Mouse (Mus musculus) MEL (cell line): ENCODE measurements around the gene Tal1. TPM values are rescaled to one million over a fixed set of nuclear protein-coding genes. Genes with fewer than 3 reads are reported as not detected.

ENCODE experiments used
- DNase-seq: peaks from one replicate; pipeline ENCODE4 v3.0.0; 2011; ENCODE audit warnings: low read depth, low spot score
- H3K27ac ChIP-seq: 2 replicates; pipeline ENCODE4 v1.5.1; 2012; ENCODE audit warnings: low read depth, mild to moderate bottlenecking, control low read depth, low read length, moderate library complexity; ENCODE audit not compliant: control insufficient read depth
- H3K27me3 ChIP-seq, 2 experiments: fragments of 150-350 bp in 1 of 2; sonication (generic) in 1 of 2; 2 replicates each; pipeline ENCODE4 v1.6.1; 2012; ENCODE audit warnings: low read length in 2 of 2, mild to moderate bottlenecking in 2 of 2, improper control_type of control experiment in 1 of 2, moderate library complexity in 1 of 2; ENCODE audit not compliant: insufficient read depth in 2 of 2, control insufficient read depth in 1 of 2
- H3K36me3 ChIP-seq, 2 experiments: 2 replicates each; pipeline ENCODE4 v1.6.1; 2012 to 2014; ENCODE audit warnings: low read length in 2 of 2, improper control_type of control experiment in 1 of 2, inconsistent platforms in 1 of 2, mild to moderate bottlenecking in 1 of 2; ENCODE audit not compliant: insufficient read depth in 2 of 2, control insufficient read depth in 1 of 2
- H3K4me1 ChIP-seq, 2 experiments: fragments of 150-350 bp in 1 of 2; sonication (generic) in 1 of 2; 2 replicates each; pipeline ENCODE4 v1.6.1; 2012; ENCODE audit warnings: low read length in 2 of 2, improper control_type of control experiment in 1 of 2, mild to moderate bottlenecking in 1 of 2; ENCODE audit not compliant: insufficient read depth in 2 of 2, control insufficient read depth in 1 of 2
- H3K4me3 ChIP-seq, 2 experiments: fragments of 150-350 bp in 1 of 2; sonication (generic) in 1 of 2; 2 replicates each; pipeline ENCODE4 v1.5.1; 2012; ENCODE audit warnings: low read depth in 2 of 2, low read length in 2 of 2, mild to moderate bottlenecking in 2 of 2, moderate library complexity in 2 of 2, control low read depth in 1 of 2, improper control_type of control experiment in 1 of 2; ENCODE audit not compliant: control insufficient read depth in 1 of 2, insufficient read depth in 1 of 2
- H3K79me2 ChIP-seq: 2 replicates; pipeline ENCODE4 v1.6.1; 2012; ENCODE audit warnings: mild to moderate bottlenecking, low read length, moderate library complexity; ENCODE audit not compliant: control insufficient read depth, poor library complexity, insufficient read depth
- H3K9ac ChIP-seq: 2 replicates; pipeline ENCODE4 v1.6.1; 2012; ENCODE audit warnings: low read depth, mild to moderate bottlenecking, control low read depth, low read length, moderate library complexity; ENCODE audit not compliant: control insufficient read depth, poor library complexity, severe bottlenecking
- H3K9me3 ChIP-seq: fragments of 150-350 bp; sonication (generic); replicated peaks from 2 replicates; pipeline ENCODE4 v1.6.1; 2012; ENCODE audit warnings: mild to moderate bottlenecking, low read length, improper control_type of control experiment, moderate library complexity; ENCODE audit not compliant: insufficient read depth
- BHLHE40 ChIP-seq: IDR thresholded peaks from 2 replicates; pipeline ENCODE4 v1.6.1; 2012; ENCODE audit warnings: low read depth, mild to moderate bottlenecking, inconsistent platforms, low read length, improper control_type of control experiment, borderline replicate concordance
- CHD1 ChIP-seq: IDR thresholded peaks from 2 replicates; pipeline ENCODE4 v1.6.1; 2012; ENCODE audit warnings: low read depth, mild to moderate bottlenecking, inconsistent platforms, low read length, improper control_type of control experiment
- CHD2 ChIP-seq: IDR thresholded peaks from 2 replicates; pipeline ENCODE4 v1.6.1; 2011; ENCODE audit warnings: low read length, improper control_type of control experiment
- CTCF ChIP-seq, 3 experiments: IDR thresholded peaks in 2 of 3; conservative IDR thresholded peaks in 1 of 3; 2 replicates each; pipeline ENCODE4 v1.5.1; 2011 to 2012; ENCODE audit warnings: low read length in 3 of 3, low read depth in 2 of 3, mild to moderate bottlenecking in 2 of 3, improper control_type of control experiment in 1 of 3, inconsistent platforms in 1 of 3, mixed read lengths in 1 of 3, moderate library complexity in 1 of 3; ENCODE audit not compliant: control insufficient read depth in 1 of 3, insufficient read depth in 1 of 3, poor library complexity in 1 of 3, severe bottlenecking in 1 of 3
- E2F4 ChIP-seq: IDR thresholded peaks from 2 replicates; pipeline ENCODE4 v1.6.1; 2011; ENCODE audit warnings: low read depth, low read length, improper control_type of control experiment, borderline replicate concordance
- EP300 ChIP-seq, 2 experiments: IDR thresholded peaks; 2 replicates each; pipeline ENCODE4 v1.6.1; 2011; ENCODE audit warnings: improper control_type of control experiment in 2 of 2, low read length in 2 of 2, low read depth in 1 of 2, mild to moderate bottlenecking in 1 of 2
- ETS1 ChIP-seq: IDR thresholded peaks from 2 replicates; pipeline ENCODE4 v1.6.1; 2012; ENCODE audit warnings: low read depth, mild to moderate bottlenecking, inconsistent platforms, low read length, improper control_type of control experiment, moderate library complexity
- GABPA ChIP-seq: IDR thresholded peaks from 2 replicates; pipeline ENCODE4 v1.6.1; 2012; ENCODE audit warnings: low read depth, mild to moderate bottlenecking, inconsistent platforms, low read length, improper control_type of control experiment, moderate library complexity
- GATA1 ChIP-seq: IDR thresholded peaks from 2 replicates; pipeline ENCODE4 v1.6.1; 2011; ENCODE audit warnings: low read depth, low read length, improper control_type of control experiment
- HCFC1 ChIP-seq: IDR thresholded peaks from 2 replicates; pipeline ENCODE4 v1.6.1; 2012; ENCODE audit warnings: low read depth, mild to moderate bottlenecking, inconsistent platforms, low read length, improper control_type of control experiment, moderate library complexity
- JUND ChIP-seq: IDR thresholded peaks from 2 replicates; pipeline ENCODE4 v1.6.1; 2011; ENCODE audit warnings: low read depth, mild to moderate bottlenecking, improper control_type of control experiment, low read length
- MAFK ChIP-seq: IDR thresholded peaks from 2 replicates; pipeline ENCODE4 v1.6.1; 2011; ENCODE audit warnings: low read depth, mild to moderate bottlenecking, low read length, improper control_type of control experiment, borderline replicate concordance
- MAX ChIP-seq: IDR thresholded peaks from 2 replicates; pipeline ENCODE4 v1.6.1; 2011; ENCODE audit warnings: low read length, improper control_type of control experiment
- MAZ ChIP-seq: IDR thresholded peaks from 2 replicates; pipeline ENCODE4 v1.6.1; 2012; ENCODE audit warnings: low read depth, mild to moderate bottlenecking, inconsistent platforms, low read length, improper control_type of control experiment
- MEF2A ChIP-seq: IDR thresholded peaks from 2 replicates; pipeline ENCODE4 v1.6.1; 2014; ENCODE audit warnings: low read depth, mild to moderate bottlenecking, inconsistent platforms, low read length, improper control_type of control experiment; ENCODE audit not compliant: poor library complexity, insufficient replicate concordance, severe bottlenecking; ENCODE audit errors: extremely low read depth
- MXI1 ChIP-seq: IDR thresholded peaks from 2 replicates; pipeline ENCODE4 v1.6.1; 2011; ENCODE audit warnings: mild to moderate bottlenecking, low read depth, low read length, improper control_type of control experiment
- MYB ChIP-seq: IDR thresholded peaks from 2 replicates; pipeline ENCODE4 v1.6.1; 2011; ENCODE audit warnings: mild to moderate bottlenecking, low read depth, low read length, improper control_type of control experiment
- NRF1 ChIP-seq: IDR thresholded peaks from 2 replicates; pipeline ENCODE4 v1.6.1; 2014; ENCODE audit warnings: low read depth, mild to moderate bottlenecking, inconsistent platforms, low read length, improper control_type of control experiment, moderate library complexity; ENCODE audit not compliant: poor library complexity, insufficient read depth, severe bottlenecking
- POLR2A ChIP-seq, 2 experiments: IDR thresholded peaks; 2 replicates each; pipeline ENCODE4 v1.6.1; 2011 to 2012; ENCODE audit warnings: low read length in 2 of 2, mild to moderate bottlenecking in 2 of 2, control low read depth in 1 of 2, improper control_type of control experiment in 1 of 2, low read depth in 1 of 2, moderate library complexity in 1 of 2; ENCODE audit not compliant: control insufficient read depth in 1 of 2, insufficient read depth in 1 of 2, poor library complexity in 1 of 2
- POLR2AphosphoS2 ChIP-seq: IDR thresholded peaks from 2 replicates; pipeline ENCODE4 v1.6.1; 2011; ENCODE audit warnings: low read length, improper control_type of control experiment
- POLR2AphosphoS5 ChIP-seq: IDR thresholded peaks from 2 replicates; pipeline ENCODE4 v1.6.1; 2012; ENCODE audit warnings: low read depth, borderline replicate concordance, mild to moderate bottlenecking, inconsistent platforms, low read length, moderate library complexity, mixed read lengths
- RAD21 ChIP-seq: IDR thresholded peaks from 2 replicates; pipeline ENCODE4 v1.6.1; 2011; ENCODE audit warnings: mild to moderate bottlenecking, low read depth, low read length, improper control_type of control experiment
- SIN3A ChIP-seq: IDR thresholded peaks from 2 replicates; pipeline ENCODE4 v1.6.1; 2012; ENCODE audit warnings: low read length, improper control_type of control experiment, inconsistent platforms
- SMC3 ChIP-seq: IDR thresholded peaks from 2 replicates; pipeline ENCODE4 v1.6.1; 2011; ENCODE audit warnings: low read depth, low read length, improper control_type of control experiment
- TAL1 ChIP-seq: IDR thresholded peaks from 2 replicates; pipeline ENCODE4 v1.6.1; 2012; ENCODE audit warnings: mild to moderate bottlenecking, inconsistent platforms, low read length, moderate library complexity, mixed read lengths
- TBP ChIP-seq: IDR thresholded peaks from 2 replicates; pipeline ENCODE4 v1.8.0; 2011; ENCODE audit warnings: low read depth, low read length, improper control_type of control experiment
- TCF12 ChIP-seq: IDR thresholded peaks from 2 replicates; pipeline ENCODE4 v1.6.1; 2014; ENCODE audit warnings: low read depth, mild to moderate bottlenecking, inconsistent platforms, low read length, improper control_type of control experiment, moderate library complexity
- UBTF ChIP-seq: IDR thresholded peaks from 2 replicates; pipeline ENCODE4 v1.6.1; 2012; ENCODE audit warnings: low read depth, mild to moderate bottlenecking, inconsistent platforms, low read length, improper control_type of control experiment, moderate library complexity, borderline replicate concordance; ENCODE audit not compliant: insufficient read depth
- USF1 ChIP-seq: IDR thresholded peaks from 2 replicates; pipeline ENCODE4 v1.6.1; 2014; ENCODE audit warnings: low read depth, mild to moderate bottlenecking, inconsistent platforms, low read length, improper control_type of control experiment, moderate library complexity
- USF2 ChIP-seq, 2 experiments: IDR thresholded peaks; 2 replicates each; pipeline ENCODE4 v1.6.1; 2011 to 2012; ENCODE audit warnings: improper control_type of control experiment in 2 of 2, low read length in 2 of 2, borderline replicate concordance in 1 of 2, inconsistent platforms in 1 of 2, low read depth in 1 of 2, mild to moderate bottlenecking in 1 of 2; ENCODE audit not compliant: insufficient read depth in 1 of 2
- ZC3H11A ChIP-seq: IDR thresholded peaks from 2 replicates; pipeline ENCODE4 v1.6.1; 2012; ENCODE audit warnings: low read depth, mild to moderate bottlenecking, inconsistent platforms, low read length, improper control_type of control experiment
- ZKSCAN1 ChIP-seq: IDR thresholded peaks from 2 replicates; pipeline ENCODE4 v1.6.1; 2012; ENCODE audit warnings: low read depth, mild to moderate bottlenecking, inconsistent platforms, low read length, improper control_type of control experiment, moderate library complexity
- ZMIZ1 ChIP-seq: IDR thresholded peaks from 2 replicates; pipeline ENCODE4 v1.6.1; 2012; ENCODE audit warnings: low read depth, mild to moderate bottlenecking, inconsistent platforms, low read length, improper control_type of control experiment, moderate library complexity
- ZNF384 ChIP-seq: IDR thresholded peaks from 2 replicates; pipeline ENCODE4 v1.6.1; 2012; ENCODE audit warnings: low read depth, mild to moderate bottlenecking, inconsistent platforms, low read length, improper control_type of control experiment
- polyA plus RNA-seq, 2 experiments: library from polyadenylated mRNA; stranded (reverse) in 1 of 2; unstranded in 1 of 2; fragments of >175 nt in 1 of 2; fragments of >200 nt in 1 of 2; gene quantifications; 2 replicates each; pipeline versions ENCODE4 v1.2.1 to v1.2.4; 2012; ENCODE audit warnings: low replicate concordance in 2 of 2, low read depth in 1 of 2; ENCODE audit not compliant: insufficient read length in 2 of 2, insufficient read depth in 1 of 2, missing spikeins in 1 of 2
- total RNA-seq: library from RNA; depleted of rRNA; stranded (reverse); fragments of 300-350 nt; gene quantifications from 2 replicates; pipeline ENCODE4 v1.2.3, GENCODE M21; 2012

Tal1 gene
- total and polyA plus RNA-seq, 3 experiments, result 34.9 to 48.9 TPM; not detected in 1

DNA sequence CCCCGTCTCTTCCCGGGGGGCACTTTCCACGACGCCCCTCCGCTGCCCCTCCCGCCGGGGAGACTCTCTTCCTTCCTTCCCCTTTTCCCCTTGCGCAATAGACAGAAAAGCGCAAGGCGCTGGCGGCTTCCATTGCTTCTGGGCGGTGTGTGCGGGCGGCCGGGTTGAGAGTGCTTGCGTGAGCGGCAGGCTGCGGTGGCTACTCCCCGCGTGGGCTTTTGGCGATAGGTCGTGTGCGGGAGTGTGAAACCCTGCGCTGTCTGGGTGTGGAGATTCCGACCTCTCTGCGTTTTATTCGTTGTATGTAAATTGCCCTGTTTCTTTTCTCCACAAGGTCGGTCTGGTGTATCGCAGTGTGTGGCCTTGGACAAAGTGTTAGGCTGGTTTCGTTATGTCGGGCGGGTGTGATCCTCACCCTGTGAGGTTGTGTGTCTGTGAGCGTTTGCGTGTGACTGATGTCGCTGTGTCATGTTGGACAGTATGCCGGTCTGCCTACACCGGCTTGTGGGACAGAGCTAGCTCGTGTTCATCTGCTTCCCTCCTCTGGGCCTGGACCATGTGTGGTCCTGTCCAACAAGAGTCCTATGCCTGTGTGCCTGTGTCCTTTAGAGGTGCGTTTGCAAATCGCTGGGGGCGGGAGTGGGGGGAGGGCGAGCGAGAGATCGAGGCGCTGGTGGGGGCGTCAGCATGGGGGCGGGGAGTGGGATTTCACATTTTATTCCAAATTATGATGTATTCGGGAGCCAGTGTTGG, 871 bp downstream of the Tal1 start:
- no peaks in the 10 kb centered on the region for H3K27me3 ChIP-seq
- peaks cover 10 to 27% of the 10 kb centered on the region in 2 experiments for H3K4me1 ChIP-seq
- peak overlapping the region; percentile 73 to 97 for H3K4me3 ChIP-seq
- TF ChIP-seq POLR2AphosphoS2, result peak; percentile 83; the same call in 1 of the 2 replicates
- peak in 1 of 2 experiments; percentile 59 for TF ChIP-seq POLR2A (IDR thresholded peaks at IDR 0.05; ENCODE audit: control insufficient read depth in 1 of 2, insufficient read depth in 1 of 2, low read depth in 1 of 2, low read length in 2 of 2, poor library complexity in 1 of 2)
- TF ChIP-seq TAL1, result no peak
- TF ChIP-seq UBTF, result no peak
- 0 out of 2 replicates have a peak, but pooled peaks have one; percentile 9 for TF ChIP-seq ETS1
- TF ChIP-seq SMC3, result no peak; the same call in 1 of the 2 replicates
- peak; percentile 92; the same call in 1 of the 2 replicates for TF ChIP-seq POLR2AphosphoS5
- TF ChIP-seq MXI1, result peak; percentile 85
- peak; percentile 97 for TF ChIP-seq MAZ
- no peak for TF ChIP-seq JUND
- TF ChIP-seq EP300 (IDR thresholded peaks at IDR 0.05; ENCODE audit: low read depth in 1 of 2, low read length in 2 of 2), result peak in 1 of 2 experiments; percentile 6; a peak in 1 of 4 replicates
- TF ChIP-seq GABPA, result 0 out of 2 replicates have a peak, but pooled peaks have one; percentile 9
- TF ChIP-seq MAX, result no peak; the same call in 1 of the 2 replicates
- TF ChIP-seq MAFK, result peak; percentile 36; the same call in 1 of the 2 replicates
- TF ChIP-seq USF2 (IDR thresholded peaks at IDR 0.05; ENCODE audit: borderline replicate concordance in 1 of 2, insufficient read depth in 1 of 2, low read depth in 1 of 2, low read length in 2 of 2), result no peak
- no peak for TF ChIP-seq MEF2A
- TF ChIP-seq HCFC1, result peak; percentile 48; the same call in 1 of the 2 replicates
- no peak for TF ChIP-seq ZKSCAN1
- TF ChIP-seq BHLHE40, result peak; percentile 5; the same call in 1 of the 2 replicates
- peak; percentile 7; the same call in 1 of the 2 replicates for TF ChIP-seq MYB
- TF ChIP-seq TBP, result peak; percentile 36; the same call in 1 of the 2 replicates
- no peak for TF ChIP-seq TCF12
- no peak for TF ChIP-seq RAD21
- 0 out of 2 replicates have a peak, but pooled peaks have one; percentile 37 for TF ChIP-seq E2F4
- TF ChIP-seq CHD1, result peak; percentile 98
- TF ChIP-seq ZC3H11A, result no peak
- TF ChIP-seq CTCF (IDR thresholded peaks at IDR 0.05 in 2 of 3, conservative IDR thresholded peaks at IDR 0.05 in 1 of 3; ENCODE audit: control insufficient read depth in 1 of 3, insufficient read depth in 1 of 3, low read depth in 2 of 3, low read length in 3 of 3, poor library complexity in 1 of 3, severe bottlenecking in 1 of 3), result no peak
- TF ChIP-seq GATA1, result no peak
- peak; percentile 3; the same call in 1 of the 2 replicates for TF ChIP-seq ZNF384
- peak; percentile 82 for TF ChIP-seq SIN3A
- TF ChIP-seq USF1, result no peak
- TF ChIP-seq CHD2, result no peak
- TF ChIP-seq NRF1, result peak; percentile 47; the same call in 1 of the 2 replicates
- peak; percentile 73; the same call in 1 of the 2 replicates for TF ChIP-seq ZMIZ1

More for the DNA sequence above, 871 bp downstream of the Tal1 start:
- Histone ChIP-seq H3K36me3 (peaks cover 0 to 27% of the 10 kb centered on the region in 2 experiments; a peak in 2 of 4 replicates), H3K9me3 (no peaks in the 10 kb centered on the region), H3K27ac (peak overlapping the region; percentile 80), H3K79me2 (peaks cover 50% of the 10 kb centered on the region), H3K9ac (peak overlapping the region; percentile 77)
- peak; percentile 88 for DNase-seq
